ENCODE assay signal across 12 mouse cellular contexts in genomic region chr10:70437289-70437688, GRCm38 (mm10). TPM values are rescaled to one million over a fixed set of nuclear protein-coding genes. Genes with fewer than 3 reads are reported as not detected.
DNase-seq lines count a peak whose midpoint lies in the region; ATAC-seq and TF ChIP-seq lines count a peak whose summit lies in the region.
"Had no signal": no experiment of that assay in that cellular context is flagged by ENCODE, and none has a peak within 500 bp of the region (broad histone marks: within the 10 kb centered on the region; RNA-seq: fewer than 3 reads in every experiment).

No protein-coding gene starts in this region.

- no peaks in the 10 kb centered on the region for H3K36me3 ChIP-seq in hindbrain, embryonic 15.5 days
- H3K36me3 ChIP-seq in hindbrain, embryonic 13.5 days: no peaks in the 10 kb centered on the region
- H3K36me3 ChIP-seq in kidney, adult 2 months (ENCODE audit: control insufficient read depth, insufficient read depth, low read length): no peaks in the 10 kb centered on the region
- H3K36me3 ChIP-seq in forebrain, embryonic 14.5 days (ENCODE audit: control insufficient read depth, insufficient read depth, low read length): no peaks in the 10 kb centered on the region
- H3K36me3 ChIP-seq: hindbrain, embryonic 10.5 days had no signal

- intact Hi-C loops in left cerebral cortex, postnatal 14 days (cut with DNase I): no loop called here

- H3K27ac ChIP-seq in hindbrain, embryonic 15.5 days (replicated peaks): peak overlapping the region; percentile 11; the same call in 1 of the 2 replicates
- no peak overlapping the region for H3K27ac ChIP-seq in hindbrain, embryonic 13.5 days
- H3K27ac ChIP-seq in kidney, adult 2 months (ENCODE audit: insufficient read depth, low read depth, low read length): peak overlapping the region; percentile 44; the same call in 1 of the 2 replicates
- H3K27ac ChIP-seq in forebrain, embryonic 14.5 days (ENCODE audit: low read depth, low read length): no peak overlapping the region
- H3K27ac ChIP-seq: hindbrain, embryonic 10.5 days had no signal

- TF ChIP-seq CTCF in kidney, adult 2 months (conservative IDR thresholded peaks at IDR 0.05; ENCODE audit: insufficient read depth, insufficient read length, low read depth, low read length): no peak

- peaks cover 16% of the 10 kb centered on the region for H3K4me1 ChIP-seq in hindbrain, embryonic 15.5 days (replicated peaks)
- peaks cover 19% of the 10 kb centered on the region for H3K4me1 ChIP-seq in hindbrain, embryonic 13.5 days (replicated peaks)
- H3K4me1 ChIP-seq in kidney, adult 2 months (ENCODE audit: control insufficient read depth, insufficient read depth, low read length): no peaks in the 10 kb centered on the region; the same call in 1 of the 2 replicates
- H3K4me1 ChIP-seq in forebrain, embryonic 14.5 days (ENCODE audit: control insufficient read depth, insufficient read depth, low read length): peaks cover 11% of the 10 kb centered on the region

- DNase-seq in gastrocnemius, postnatal 25 days: peak; percentile 55
- DNase-seq in kidney, adult 2 months: peak; percentile 91
- DNase-seq in lung, postnatal 10 days: peak; percentile 77
- DNase-seq in c-Kit-positive CD71-positive TER-119-positive erythroid progenitor cells, embryonic 14.5 days (ENCODE audit: low spot score): no peak
- no peak for DNase-seq in forebrain, embryonic 14.5 days (ENCODE audit: low spot score)
- DNase-seq in left cerebral cortex, postnatal 14 days (ENCODE audit: low spot score in 2 of 2): no peak
- DNase-seq: cerebellum, adult 8-10 months; thymus, adult 18-20 months had no signal

- no peak for ATAC-seq in hindbrain, embryonic 15.5 days (ENCODE audit: low FRiP score, low read depth)
- no peak for ATAC-seq in hindbrain, embryonic 13.5 days (ENCODE audit: low FRiP score)
- no peak for ATAC-seq in forebrain, embryonic 14.5 days

- H3K4me3 ChIP-seq in hindbrain, embryonic 15.5 days: no peak overlapping the region
- no peak overlapping the region for H3K4me3 ChIP-seq in hindbrain, embryonic 13.5 days
- no peak overlapping the region for H3K4me3 ChIP-seq in kidney, adult 2 months (ENCODE audit: insufficient read depth, low read depth, low read length)
- no peak overlapping the region for H3K4me3 ChIP-seq in forebrain, embryonic 14.5 days (ENCODE audit: low read depth, low read length)
- H3K4me3 ChIP-seq: hindbrain, embryonic 10.5 days had no signal

- H3K27me3 ChIP-seq in hindbrain, embryonic 15.5 days: no peaks in the 10 kb centered on the region
- H3K27me3 ChIP-seq in hindbrain, embryonic 13.5 days: no peaks in the 10 kb centered on the region
- H3K27me3 ChIP-seq in kidney, adult 2 months (replicated peaks; ENCODE audit: control insufficient read depth, insufficient read depth, low read length): no peaks in the 10 kb centered on the region
- H3K27me3 ChIP-seq in forebrain, embryonic 14.5 days (replicated peaks; ENCODE audit: control insufficient read depth, insufficient read depth, low read length): no peaks in the 10 kb centered on the region
- H3K27me3 ChIP-seq: CH12.LX had no signal

- no peaks in the 10 kb centered on the region for H3K9me3 ChIP-seq in hindbrain, embryonic 15.5 days
- no peaks in the 10 kb centered on the region for H3K9me3 ChIP-seq in hindbrain, embryonic 13.5 days
- no peaks in the 10 kb centered on the region for H3K9me3 ChIP-seq in forebrain, embryonic 14.5 days (replicated peaks; ENCODE audit: control insufficient read depth, low read length)
- H3K9me3 ChIP-seq: hindbrain, embryonic 10.5 days had no signal

- WGBS in hindbrain, embryonic 15.5 days: 61% methylated on average over 5 of the region's 5 CpGs
- WGBS in hindbrain, embryonic 13.5 days: 65% methylated on average over 5 of the region's 5 CpGs
- 53% methylated on average over 5 of the region's 5 CpGs for WGBS in kidney, adult 2 months
- 87% methylated on average over 5 of the region's 5 CpGs for WGBS in forebrain, embryonic 14.5 days

- H3K4me2 ChIP-seq in hindbrain, embryonic 15.5 days: no peak overlapping the region
- no peak overlapping the region for H3K4me2 ChIP-seq in hindbrain, embryonic 13.5 days
- no peak overlapping the region for H3K4me2 ChIP-seq in forebrain, embryonic 14.5 days (ENCODE audit: low read length)

- no peak overlapping the region for H3K9ac ChIP-seq in hindbrain, embryonic 15.5 days
- H3K9ac ChIP-seq in hindbrain, embryonic 13.5 days: no peak overlapping the region
- H3K9ac ChIP-seq in forebrain, embryonic 14.5 days (ENCODE audit: low read length): no peak overlapping the region

- no peak for TF ChIP-seq POLR2A in kidney, adult 2 months (IDR thresholded peaks at IDR 0.05; ENCODE audit: low read depth, low read length)

RNA-seq across cellular contexts. Expression of gene Fam13c, which starts 3.0 kb away (rescaled TPM):
- 23.8 and 24.6 TPM in 2 replicates for polyA plus RNA-seq in hindbrain, embryonic 15.5 days (2015; fragmentation: Nextera tagmentation; extraction: Ambion mirVana)
- 25.5 and 26.3 TPM in 2 replicates for polyA plus RNA-seq in hindbrain, embryonic 13.5 days (2015; fragmentation: Nextera tagmentation; extraction: Ambion mirVana)
- total RNA-seq in gastrocnemius, postnatal 25 days (2021): 1 to 10 TPM; 5.4 to 5.7 TPM
- polyA plus RNA-seq in kidney, adult 2 months (2012; rRNA removed): 1.1 and 1.5 TPM in 2 replicates
- 20.8 and 25.3 TPM in 2 replicates for polyA plus RNA-seq in forebrain, embryonic 14.5 days (2014; fragmentation: Nextera tagmentation; extraction: Ambion mirVana)
- total RNA-seq in left cerebral cortex, postnatal 14 days (2021): 10 to 100 TPM; 46.9 to 50.9 TPM
- total RNA-seq: CH12.LX had no signal

Comparison
In these comparisons a context has a peak if more than half of its experiments do, and no peak if none do; other contexts are left out.
1. H3K27ac ChIP-seq: peak in hindbrain, embryonic 15.5 days (single experiment) and kidney, adult 2 months (single experiment); none in hindbrain, embryonic 13.5 days (single experiment) and forebrain, embryonic 14.5 days (single experiment).
2. DNase-seq: peak in gastrocnemius, postnatal 25 days (single experiment), kidney, adult 2 months (single experiment) and lung, postnatal 10 days (single experiment); none in c-Kit-positive CD71-positive TER-119-positive erythroid progenitor cells, embryonic 14.5 days (single experiment), forebrain, embryonic 14.5 days (single experiment) and left cerebral cortex, postnatal 14 days (0 of 2).